Mouse (Mus musculus): ENCODE results near the gene Tulp4.
"Not testable (repeated sequence)": the region's sequence is repeated elsewhere in the genome, so short reads cannot be mapped to it uniquely, and the experiment has no call there.

The Tulp4 gene

DNA sequence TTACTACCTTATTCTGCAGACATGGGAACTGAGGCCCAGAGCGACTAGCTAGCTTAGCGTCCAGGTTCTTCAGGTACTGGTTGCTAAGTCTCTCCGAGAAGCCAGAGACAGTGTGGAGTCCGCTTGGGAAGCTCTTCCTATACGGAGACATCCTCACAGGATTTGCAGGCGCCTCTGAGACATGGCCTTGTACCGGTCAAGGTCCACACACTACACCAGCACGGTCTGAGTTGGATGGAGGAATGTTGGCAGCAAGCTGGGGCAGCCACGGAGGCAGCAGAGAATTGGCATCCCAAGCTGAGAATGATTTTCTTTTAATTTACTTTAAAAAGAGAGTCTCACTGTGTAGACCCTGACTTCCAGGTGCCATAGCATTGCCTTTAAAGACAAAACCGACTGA is 176.9 kb downstream of the Tulp4 start:
- DNase-seq = not testable (repeated sequence)

DNA sequence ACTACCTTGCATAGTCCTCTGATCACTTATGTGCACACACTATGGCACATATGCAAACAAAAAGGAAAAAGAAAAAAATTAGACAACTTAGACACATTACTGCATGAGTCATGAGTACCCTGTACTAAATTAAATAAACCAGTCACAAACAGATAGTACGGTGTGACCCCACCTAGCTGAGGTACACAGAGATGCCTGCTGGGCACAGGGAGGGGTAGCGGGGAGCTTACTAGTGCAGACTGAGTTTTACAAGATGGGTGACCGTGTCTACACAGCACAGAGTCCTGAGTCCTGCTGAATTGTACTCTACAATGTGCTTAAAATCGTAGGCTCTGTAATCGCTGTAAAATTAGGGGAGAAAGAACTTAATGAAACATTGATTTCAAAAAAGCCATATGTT is 179.9 kb downstream of the Tulp4 start:
- DNase-seq = not testable (repeated sequence)

DNA sequence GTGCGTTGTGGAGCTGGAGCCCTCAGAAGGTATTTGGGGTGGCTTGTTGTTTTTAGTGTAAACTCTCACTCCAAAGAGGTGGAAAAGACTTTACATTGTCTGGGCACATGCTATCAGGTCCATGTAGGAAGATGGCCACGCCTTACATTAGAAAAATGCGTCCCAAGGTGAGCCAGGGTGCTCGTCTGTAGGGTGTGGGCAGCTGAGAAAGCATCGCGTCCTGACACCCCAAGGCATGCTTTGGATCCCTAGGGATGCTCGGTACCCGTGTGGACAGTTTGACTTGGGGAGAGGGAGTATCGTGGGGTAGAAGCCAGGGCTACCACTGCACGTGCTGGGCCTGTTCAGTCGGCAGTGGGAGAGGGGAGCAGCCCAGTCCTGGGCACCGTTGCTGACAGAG is 182.8 kb downstream of the Tulp4 start:
- not testable (repeated sequence) for DNase-seq

DNA sequence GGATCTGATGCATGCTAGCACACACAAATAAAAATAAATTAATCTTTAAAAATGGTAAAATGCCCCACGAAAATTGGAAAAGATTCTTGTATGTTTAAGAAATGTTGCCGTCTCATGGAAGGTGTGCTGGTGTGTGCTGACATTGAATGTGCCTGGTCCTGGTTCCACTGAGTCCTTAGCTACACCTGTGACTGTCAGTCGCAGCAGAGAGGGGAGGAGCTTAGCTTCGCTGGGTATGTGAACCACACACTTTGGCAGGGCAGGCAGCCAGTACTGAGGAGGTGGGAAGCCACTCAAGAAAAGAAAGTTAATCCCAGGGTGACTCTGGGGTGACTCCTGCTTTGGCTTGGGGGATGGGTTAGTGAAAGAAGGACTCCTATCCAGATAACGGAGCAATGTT is 187.6 kb downstream of the Tulp4 start:
- not testable (repeated sequence) for DNase-seq

DNA sequence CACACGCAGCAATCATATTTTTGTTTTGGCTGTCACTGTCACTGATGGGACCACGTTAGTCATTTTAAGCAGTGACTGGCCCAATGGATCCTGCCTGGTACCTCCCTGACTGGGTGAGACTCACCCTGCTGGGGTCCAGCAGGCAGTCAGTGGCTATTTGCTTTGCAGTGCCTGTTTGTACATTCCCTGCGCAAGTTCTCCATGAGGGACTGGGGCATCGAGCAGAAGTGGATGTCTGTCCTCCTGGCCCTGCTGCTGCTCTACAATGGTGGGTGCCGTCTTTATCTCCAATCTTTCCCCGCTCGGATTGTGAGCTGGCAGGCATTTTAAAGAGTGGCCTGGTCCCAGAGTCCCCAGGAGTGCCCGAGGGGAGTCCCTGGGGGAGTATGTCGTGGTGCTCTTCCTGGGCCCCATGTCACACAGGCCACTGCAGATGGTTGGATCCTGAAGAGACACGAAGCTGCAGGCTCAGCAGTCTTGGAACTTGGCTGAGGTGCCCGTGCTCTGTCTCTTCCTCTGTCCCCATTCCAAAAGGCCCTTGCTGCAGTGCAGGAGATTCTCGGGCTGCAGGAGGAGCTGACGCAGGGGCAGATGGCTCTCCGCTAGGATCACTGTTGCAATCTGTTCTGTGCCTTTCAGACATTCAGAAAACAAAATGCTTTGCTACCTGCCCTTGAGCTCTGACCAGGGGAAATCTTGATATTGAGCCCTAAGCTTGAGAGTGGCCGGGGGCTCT is 191.0 kb downstream of the Tulp4 start:
- not testable (repeated sequence) for DNase-seq

DNA sequence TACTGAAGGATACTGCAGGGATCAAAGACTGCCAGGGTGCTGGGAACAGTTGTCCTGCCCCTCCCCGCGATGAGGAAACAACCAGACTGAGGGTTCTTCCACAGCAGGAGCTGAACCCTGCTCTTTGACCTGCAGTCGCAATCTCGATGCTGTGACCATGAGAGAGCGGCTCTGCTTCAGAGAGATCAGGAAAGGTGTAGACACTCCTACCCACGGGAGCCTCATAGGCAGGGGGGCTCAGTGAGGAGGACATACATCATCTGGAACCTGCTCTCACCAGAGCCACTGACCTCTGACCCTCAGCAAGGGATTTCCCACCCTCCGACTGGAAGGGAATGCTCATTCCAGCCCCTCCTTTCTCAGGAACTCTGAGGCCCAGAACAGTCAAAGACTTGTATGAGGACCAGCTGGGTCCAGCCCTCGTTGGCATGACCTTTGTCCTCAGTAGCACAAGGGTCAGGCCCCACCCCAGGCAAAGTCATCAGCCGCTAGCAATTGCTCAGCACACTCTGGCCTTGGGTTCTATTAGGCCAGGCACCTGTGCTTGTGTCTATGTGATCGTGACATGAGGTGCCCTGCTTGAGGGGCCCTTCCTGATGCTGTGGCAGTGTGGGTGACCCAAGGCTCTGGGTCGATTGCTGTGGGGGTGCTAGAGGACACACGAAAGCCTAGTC is 194.1 kb downstream of the Tulp4 start:
- DNase-seq = peak; percentile 23
